Mouse (Mus musculus) E14TG2a.4 (cell line): ENCODE measurements around the gene Zbtb17.

Experiments used
- CTCF ChIP-seq: conservative IDR thresholded peaks from 2 replicates; pipeline ENCODE4 v1.5.1; 2014; ENCODE audit warnings: low read length
- NANOG ChIP-seq: IDR thresholded peaks from 2 replicates; pipeline ENCODE4 v1.6.1; 2014; ENCODE audit warnings: borderline replicate concordance, low read length, mixed read lengths

DNA sequence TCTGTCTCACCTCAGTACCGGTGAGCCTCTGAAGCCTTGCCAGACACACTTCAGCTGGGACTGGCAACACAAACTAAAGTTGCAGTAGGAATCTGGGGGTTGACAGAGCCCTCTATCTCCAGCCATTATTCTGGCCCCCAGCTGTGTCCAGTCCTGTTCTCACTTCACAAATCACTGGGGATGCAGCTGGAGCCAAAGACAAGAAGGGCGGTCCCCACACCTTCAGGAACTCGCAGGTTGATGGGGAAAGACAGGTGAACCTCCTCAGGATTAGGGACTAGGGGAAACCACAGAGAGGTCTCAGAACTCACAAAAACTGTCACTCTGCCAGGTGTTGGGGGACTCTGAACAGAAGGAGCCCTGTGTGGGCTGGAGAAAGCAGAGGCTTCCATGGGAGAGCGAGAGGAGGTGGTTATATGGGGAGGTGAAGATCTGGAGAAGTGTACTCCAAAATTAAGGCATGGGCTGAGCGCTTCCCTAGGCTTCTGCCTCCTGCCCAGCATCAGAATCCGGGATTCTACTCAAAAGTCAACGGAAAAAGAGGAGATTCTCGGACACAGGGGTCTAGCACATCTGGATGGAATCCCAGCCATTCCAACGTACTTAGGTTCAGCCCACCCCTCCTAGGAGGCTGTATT lies 24.1 kb upstream of the Zbtb17 start, which contains the start of gene Hspb7:
- TF ChIP-seq CTCF (no peak), NANOG (no peak)
